Mouse (Mus musculus): ENCODE data around the gene 2610301B20Rik. TPM values are rescaled to one million over a fixed set of nuclear protein-coding genes. Genes with fewer than 3 reads are reported as not detected.
A peak's percentile ranks its signal among the peaks of the same experiment; 100 is the strongest.

The 2610301B20Rik gene
- 9.5 TPM for polyA plus RNA-seq (2012; fragmentation: generic; extraction: Trizol)

- peak within 1 kb of the TSS; percentile 77 for H3K4me3 ChIP-seq
- peak within 1 kb of the TSS; percentile 93 for H3K4me2 ChIP-seq (ENCODE audit: low read depth)
- H3ac ChIP-seq (ENCODE audit: control insufficient read depth, insufficient read length): peak within 1 kb of the TSS; percentile 92
- no peaks in the 10 kb centered on the region for H3K79me2 ChIP-seq (ENCODE audit: control insufficient read depth, insufficient read depth)
- no peaks in the 10 kb centered on the region for H3K27me3 ChIP-seq (ENCODE audit: control insufficient read depth, insufficient read depth, insufficient read length)
- no peaks in the 10 kb centered on the region for H3K36me3 ChIP-seq (ENCODE audit: control insufficient read depth, insufficient read depth)
- TF ChIP-seq SRF (IDR thresholded peaks at IDR 0.05; ENCODE audit: control insufficient read depth, insufficient read length, low read depth) (no peak), MYOG (IDR thresholded peaks at IDR 0.05; ENCODE audit: control insufficient read depth in 1 of 3, insufficient read depth in 1 of 3, insufficient read length in 2 of 3, low read depth in 2 of 3) (no peak), E2F4 (IDR thresholded peaks at IDR 0.05; ENCODE audit: insufficient read depth) (no peak), POLR2AphosphoS2 (IDR thresholded peaks at IDR 0.05; ENCODE audit: insufficient read length, low read depth) (no peak), REST (IDR thresholded peaks at IDR 0.05; ENCODE audit: insufficient read depth, insufficient read length) (no peak), MYOD1 (IDR thresholded peaks at IDR 0.05; ENCODE audit: control insufficient read depth in 1 of 3, insufficient read length in 2 of 3, low read depth in 2 of 3) (no peak), POLR2A (IDR thresholded peaks at IDR 0.05; ENCODE audit: insufficient read length, low read depth) (peak; percentile 40), TCF12 (IDR thresholded peaks at IDR 0.05; ENCODE audit: insufficient read depth, poor library complexity, severe bottlenecking) (no peak)
These were observed at the start of gene 2610301B20Rik for GRCm38 (mm10) chr4:10873920-10874665. Gene 2610301B20Rik, plus strand, starts transcription at chr4:10874498.

- TF ChIP-seq USF1 (IDR thresholded peaks at IDR 0.05; ENCODE audit: low read depth) (no peak), TCF3 (IDR thresholded peaks at IDR 0.05; ENCODE audit: insufficient read length, low read depth) (no peak), CEBPB (IDR thresholded peaks at IDR 0.05; ENCODE audit: insufficient read depth, poor library complexity, severe bottlenecking) (no peak), MYOD1 (IDR thresholded peaks at IDR 0.05; ENCODE audit: control insufficient read depth in 1 of 3, insufficient read length in 2 of 3, low read depth in 2 of 3) (no peak), POLR2A (IDR thresholded peaks at IDR 0.05; ENCODE audit: insufficient read length, low read depth) (no peak), MYOG (IDR thresholded peaks at IDR 0.05; ENCODE audit: control insufficient read depth in 1 of 3, insufficient read depth in 1 of 3, insufficient read length in 2 of 3, low read depth in 2 of 3) (no peak), E2F4 (IDR thresholded peaks at IDR 0.05; ENCODE audit: insufficient read depth) (no peak), SRF (IDR thresholded peaks at IDR 0.05; ENCODE audit: control insufficient read depth, insufficient read length, low read depth) (no peak), MAX (IDR thresholded peaks at IDR 0.05; ENCODE audit: low read depth) (no peak), REST (IDR thresholded peaks at IDR 0.05; ENCODE audit: insufficient read depth, insufficient read length) (no peak), TCF12 (IDR thresholded peaks at IDR 0.05; ENCODE audit: insufficient read depth, poor library complexity, severe bottlenecking) (no peak), POLR2AphosphoS2 (IDR thresholded peaks at IDR 0.05; ENCODE audit: insufficient read length, low read depth) (no peak)
These were observed 41.0 kb upstream of the 2610301B20Rik start for GRCm38 (mm10) chr4:10833273-10833672.

GRCm38 (mm10) chr4:10835252-10836051 lies 38.8 kb upstream of the 2610301B20Rik start:
- H3K4me2 ChIP-seq (ENCODE audit: low read depth): no peak overlapping the region
- no peak overlapping the region for H3ac ChIP-seq (ENCODE audit: control insufficient read depth, insufficient read length)
- H3K36me3 ChIP-seq (ENCODE audit: control insufficient read depth, insufficient read depth): no peaks in the 10 kb centered on the region
- no peaks in the 10 kb centered on the region for H3K27me3 ChIP-seq (ENCODE audit: control insufficient read depth, insufficient read depth, insufficient read length)
- no peaks in the 10 kb centered on the region for H3K79me2 ChIP-seq (ENCODE audit: control insufficient read depth, insufficient read depth)
- TF ChIP-seq MAX (IDR thresholded peaks at IDR 0.05; ENCODE audit: low read depth) (no peak), POLR2AphosphoS2 (IDR thresholded peaks at IDR 0.05; ENCODE audit: insufficient read length, low read depth) (no peak), MYOD1 (IDR thresholded peaks at IDR 0.05; ENCODE audit: control insufficient read depth in 1 of 3, insufficient read length in 2 of 3, low read depth in 2 of 3) (no peak), SRF (IDR thresholded peaks at IDR 0.05; ENCODE audit: control insufficient read depth, insufficient read length, low read depth) (no peak), POLR2A (IDR thresholded peaks at IDR 0.05; ENCODE audit: insufficient read length, low read depth) (no peak), USF1 (IDR thresholded peaks at IDR 0.05; ENCODE audit: low read depth) (no peak), CEBPB (IDR thresholded peaks at IDR 0.05; ENCODE audit: insufficient read depth, poor library complexity, severe bottlenecking) (no peak), MYOG (IDR thresholded peaks at IDR 0.05; ENCODE audit: control insufficient read depth in 1 of 3, insufficient read depth in 1 of 3, insufficient read length in 2 of 3, low read depth in 2 of 3) (no peak), E2F4 (IDR thresholded peaks at IDR 0.05; ENCODE audit: insufficient read depth) (no peak), REST (IDR thresholded peaks at IDR 0.05; ENCODE audit: insufficient read depth, insufficient read length) (no peak), TCF12 (IDR thresholded peaks at IDR 0.05; ENCODE audit: insufficient read depth, poor library complexity, severe bottlenecking) (no peak), TCF3 (IDR thresholded peaks at IDR 0.05; ENCODE audit: insufficient read length, low read depth) (no peak)
- H3K4me3 ChIP-seq: no peak overlapping the region

More at GRCm38 (mm10) chr4:10833273-10833672, 41.0 kb upstream of the 2610301B20Rik start:
- H3K27me3 ChIP-seq (ENCODE audit: control insufficient read depth, insufficient read depth, insufficient read length): no peaks in the 10 kb centered on the region
- no peak overlapping the region for H3ac ChIP-seq (ENCODE audit: control insufficient read depth, insufficient read length)
- H3K79me2 ChIP-seq (ENCODE audit: control insufficient read depth, insufficient read depth): no peaks in the 10 kb centered on the region
- no peak overlapping the region for H3K4me2 ChIP-seq (ENCODE audit: low read depth)
- no peaks in the 10 kb centered on the region for H3K36me3 ChIP-seq (ENCODE audit: control insufficient read depth, insufficient read depth)
- no peak overlapping the region for H3K4me3 ChIP-seq

GRCm38 (mm10) chr4:10845848-10846247 lies 28.4 kb upstream of the 2610301B20Rik start:
- H3K36me3 ChIP-seq (ENCODE audit: control insufficient read depth, insufficient read depth): no peaks in the 10 kb centered on the region
- no peak overlapping the region for H3K4me2 ChIP-seq (ENCODE audit: low read depth)
- no peak for TF ChIP-seq MAX (IDR thresholded peaks at IDR 0.05; ENCODE audit: low read depth)
- no peak for TF ChIP-seq E2F4 (IDR thresholded peaks at IDR 0.05; ENCODE audit: insufficient read depth)
- no peak for TF ChIP-seq POLR2A (IDR thresholded peaks at IDR 0.05; ENCODE audit: insufficient read length, low read depth)
- no peak for TF ChIP-seq MYOG (IDR thresholded peaks at IDR 0.05; ENCODE audit: control insufficient read depth in 1 of 3, insufficient read depth in 1 of 3, insufficient read length in 2 of 3, low read depth in 2 of 3)
- no peak for TF ChIP-seq TCF12 (IDR thresholded peaks at IDR 0.05; ENCODE audit: insufficient read depth, poor library complexity, severe bottlenecking)
- no peak for TF ChIP-seq POLR2AphosphoS2 (IDR thresholded peaks at IDR 0.05; ENCODE audit: insufficient read length, low read depth)
- no peak for TF ChIP-seq MYOD1 (IDR thresholded peaks at IDR 0.05; ENCODE audit: control insufficient read depth in 1 of 3, insufficient read length in 2 of 3, low read depth in 2 of 3)
- TF ChIP-seq USF1 (IDR thresholded peaks at IDR 0.05; ENCODE audit: low read depth): no peak
- no peak for TF ChIP-seq REST (IDR thresholded peaks at IDR 0.05; ENCODE audit: insufficient read depth, insufficient read length)
- TF ChIP-seq SRF (IDR thresholded peaks at IDR 0.05; ENCODE audit: control insufficient read depth, insufficient read length, low read depth): no peak
- TF ChIP-seq TCF3 (IDR thresholded peaks at IDR 0.05; ENCODE audit: insufficient read length, low read depth): no peak
- TF ChIP-seq CEBPB (IDR thresholded peaks at IDR 0.05; ENCODE audit: insufficient read depth, poor library complexity, severe bottlenecking): no peak
- no peak overlapping the region for H3K4me3 ChIP-seq
- no peaks in the 10 kb centered on the region for H3K79me2 ChIP-seq (ENCODE audit: control insufficient read depth, insufficient read depth)
- H3ac ChIP-seq (ENCODE audit: control insufficient read depth, insufficient read length): no peak overlapping the region
- no peaks in the 10 kb centered on the region for H3K27me3 ChIP-seq (ENCODE audit: control insufficient read depth, insufficient read depth, insufficient read length)

All from myocyte (in vitro differentiated cells).